Mouse (Mus musculus): ENCODE data around the gene Hoxc12. TPM values are rescaled to one million over a fixed set of nuclear protein-coding genes. Genes with fewer than 3 reads are reported as not detected.
A peak's percentile ranks its signal among the peaks of the same experiment; 100 is the strongest.

The Hoxc12 gene
- total and polyA plus RNA-seq, 3 experiments = not detected

DNA sequence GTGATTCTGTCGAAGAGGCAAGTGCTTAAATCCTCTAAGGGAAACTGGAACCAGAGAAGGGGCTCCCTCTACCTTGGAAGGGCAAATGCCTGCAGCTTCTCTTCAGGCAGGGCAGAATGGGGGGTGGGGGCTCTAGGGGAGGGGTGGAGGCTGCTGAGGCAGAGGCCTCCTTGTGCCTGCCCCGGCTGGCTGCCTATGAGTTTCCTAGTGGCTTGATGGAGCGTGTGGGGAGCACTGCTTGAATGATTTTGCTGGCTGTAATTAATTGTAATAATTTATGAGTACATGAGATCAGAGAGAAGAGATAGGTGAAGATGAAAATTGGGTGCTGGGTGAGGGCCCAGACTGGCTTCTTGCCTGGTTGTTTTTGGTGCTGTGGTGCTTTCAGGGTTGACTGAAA is 48.4 kb downstream of the Hoxc12 start:
- H3K79me2 ChIP-seq (ENCODE audit: control insufficient read depth, insufficient read depth, low read length, poor library complexity) = peaks cover 14% of the 10 kb centered on the region
- peaks cover 0 to 4% of the 10 kb centered on the region in 2 experiments; a peak in 2 of 4 replicates for H3K36me3 ChIP-seq (ENCODE audit: control insufficient read depth in 1 of 2, insufficient read depth in 2 of 2, low read length in 2 of 2)
- no peak overlapping the region for H3K9ac ChIP-seq (ENCODE audit: control insufficient read depth, low read depth, low read length, poor library complexity, severe bottlenecking)
- no peaks in the 10 kb centered on the region for H3K27me3 ChIP-seq (ENCODE audit: control insufficient read depth in 1 of 2, insufficient read depth in 2 of 2, low read length in 2 of 2)
- no peak overlapping the region for H3K27ac ChIP-seq (ENCODE audit: control insufficient read depth, low read depth, low read length)
- no peaks in the 10 kb centered on the region for H3K9me3 ChIP-seq (replicated peaks; ENCODE audit: insufficient read depth, low read length)
- TF ChIP-seq BHLHE40 (IDR thresholded peaks at IDR 0.05; ENCODE audit: borderline replicate concordance, low read depth, low read length) = no peak
- no peak for TF ChIP-seq TAL1 (IDR thresholded peaks at IDR 0.05; ENCODE audit: low read length)
- TF ChIP-seq ELF1 (IDR thresholded peaks at IDR 0.05; ENCODE audit: low read depth, low read length) = no peak
- no peak for TF ChIP-seq MAZ (IDR thresholded peaks at IDR 0.05; ENCODE audit: low read depth, low read length)
- no peak for TF ChIP-seq KAT2A (conservative IDR thresholded peaks at IDR 0.05; ENCODE audit: low read depth, low read length)
- peaks cover 0 to 6% of the 10 kb centered on the region in 2 experiments; a peak in 2 of 4 replicates for H3K4me1 ChIP-seq (ENCODE audit: control insufficient read depth in 1 of 2, insufficient read depth in 2 of 2, low read length in 2 of 2)
- DNase-seq (ENCODE audit: low read depth, low spot score) = no peak
- no peak overlapping the region for H3K4me3 ChIP-seq (ENCODE audit: control insufficient read depth in 1 of 2, insufficient read depth in 1 of 2, low read depth in 2 of 2, low read length in 2 of 2)

DNA sequence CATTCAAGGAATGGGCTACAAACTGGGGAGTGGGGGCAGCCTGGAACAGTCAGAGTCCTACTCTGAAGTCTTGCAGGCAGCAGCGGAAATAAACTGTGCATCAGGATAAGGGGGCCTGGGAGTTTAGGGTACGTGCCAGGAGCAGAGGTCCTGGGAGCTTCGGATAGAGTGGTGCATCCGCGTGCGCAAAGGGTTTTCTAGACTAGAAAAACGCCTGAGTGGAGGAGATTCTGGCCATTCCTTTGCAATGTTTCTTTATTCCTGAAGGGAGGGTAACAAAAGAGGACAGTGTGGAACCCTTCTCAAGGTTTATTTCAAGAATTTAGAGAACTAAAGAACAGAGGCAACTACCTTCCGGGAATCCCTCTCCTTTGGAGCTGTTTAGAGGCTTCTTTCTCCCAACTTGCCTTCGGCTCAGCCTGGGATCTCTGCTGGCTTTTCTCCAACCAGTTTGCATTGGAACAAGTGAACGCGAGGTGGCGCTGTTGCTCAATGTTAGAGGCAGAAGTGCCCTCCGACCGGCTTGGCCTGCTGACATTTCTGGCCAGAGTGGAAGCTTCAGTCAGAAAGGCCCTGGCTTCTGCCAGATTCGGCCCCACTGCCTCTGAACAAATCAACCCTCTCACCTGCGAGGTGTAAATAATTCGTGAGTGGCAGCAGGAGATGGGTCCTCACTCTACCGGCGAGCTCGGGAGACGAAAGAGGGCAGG is 50.7 kb downstream of the Hoxc12 start:
- H3K4me3 ChIP-seq (ENCODE audit: control insufficient read depth in 1 of 2, insufficient read depth in 1 of 2, low read depth in 2 of 2, low read length in 2 of 2) = no peak overlapping the region

DNA sequence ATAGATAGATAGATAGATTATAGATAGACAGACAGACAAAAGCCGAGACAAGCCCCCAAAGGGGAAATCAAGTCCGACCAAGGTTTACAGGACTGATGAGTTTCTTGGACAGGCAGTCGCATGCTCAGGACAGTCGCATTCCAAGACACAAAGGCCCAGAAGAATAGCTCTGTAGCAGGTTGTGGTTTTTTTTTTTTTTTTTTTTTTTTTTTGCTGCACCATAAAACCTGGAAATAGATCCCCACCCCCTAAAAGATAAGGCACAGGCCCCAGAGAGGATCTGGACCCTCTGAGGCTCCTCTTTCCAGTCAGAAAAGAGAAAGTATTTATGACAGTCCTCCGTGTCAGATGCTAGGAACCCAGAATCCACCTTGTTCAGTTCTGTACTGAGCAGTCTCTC is 51.5 kb downstream of the Hoxc12 start:
- no peaks in the 10 kb centered on the region for H3K79me2 ChIP-seq (ENCODE audit: control insufficient read depth, insufficient read depth, low read length, poor library complexity)
- H3K9me3 ChIP-seq (replicated peaks; ENCODE audit: insufficient read depth, low read length) = no peaks in the 10 kb centered on the region
- DNase-seq (ENCODE audit: low read depth, low spot score) = no peak
- H3K27ac ChIP-seq (ENCODE audit: control insufficient read depth, low read depth, low read length) = no peak overlapping the region
- no peaks in the 10 kb centered on the region for H3K27me3 ChIP-seq (ENCODE audit: control insufficient read depth in 1 of 2, insufficient read depth in 2 of 2, low read length in 2 of 2)
- 0 out of 4 replicates have a peak, but pooled peaks cover 0 to 4% of the 10 kb centered on the region in 2 experiments for H3K4me1 ChIP-seq (ENCODE audit: control insufficient read depth in 1 of 2, insufficient read depth in 2 of 2, low read length in 2 of 2)
- no peak overlapping the region for H3K4me3 ChIP-seq (ENCODE audit: control insufficient read depth in 1 of 2, insufficient read depth in 1 of 2, low read depth in 2 of 2, low read length in 2 of 2)
- H3K9ac ChIP-seq (ENCODE audit: control insufficient read depth, low read depth, low read length, poor library complexity, severe bottlenecking) = no peak overlapping the region
- peaks cover 0 to 3% of the 10 kb centered on the region in 2 experiments; a peak in 2 of 4 replicates for H3K36me3 ChIP-seq (ENCODE audit: control insufficient read depth in 1 of 2, insufficient read depth in 2 of 2, low read length in 2 of 2)
- TF ChIP-seq ZNF384 (IDR thresholded peaks at IDR 0.05; ENCODE audit: low read depth, low read length) (peak; percentile 90), MAZ (IDR thresholded peaks at IDR 0.05; ENCODE audit: low read depth, low read length) (no peak)

More for the DNA sequence above, 50.7 kb downstream of the Hoxc12 start:
- Histone ChIP-seq H3K79me2 (ENCODE audit: control insufficient read depth, insufficient read depth, low read length, poor library complexity) (no peaks in the 10 kb centered on the region), H3K9ac (ENCODE audit: control insufficient read depth, low read depth, low read length, poor library complexity, severe bottlenecking) (peak overlapping the region; percentile 48), H3K36me3 (ENCODE audit: control insufficient read depth in 1 of 2, insufficient read depth in 2 of 2, low read length in 2 of 2) (peaks cover 0 to 3% of the 10 kb centered on the region in 2 experiments; a peak in 2 of 4 replicates), H3K9me3 (replicated peaks; ENCODE audit: insufficient read depth, low read length) (no peaks in the 10 kb centered on the region), H3K27me3 (ENCODE audit: control insufficient read depth in 1 of 2, insufficient read depth in 2 of 2, low read length in 2 of 2) (no peaks in the 10 kb centered on the region), H3K4me1 (ENCODE audit: control insufficient read depth in 1 of 2, insufficient read depth in 2 of 2, low read length in 2 of 2) (0 out of 4 replicates have a peak, but pooled peaks cover 0 to 4% of the 10 kb centered on the region in 2 experiments), H3K27ac (ENCODE audit: control insufficient read depth, low read depth, low read length) (no peak overlapping the region)
- peak; percentile 90 for DNase-seq (ENCODE audit: low read depth, low spot score)
- TF ChIP-seq RAD21 (IDR thresholded peaks at IDR 0.05; ENCODE audit: low read depth, low read length) (peak; percentile 97), JUND (IDR thresholded peaks at IDR 0.05; ENCODE audit: low read depth, low read length) (no peak), HCFC1 (IDR thresholded peaks at IDR 0.05; ENCODE audit: low read depth, low read length) (0 out of 2 replicates have a peak, but pooled peaks have one; percentile 18), SMC3 (IDR thresholded peaks at IDR 0.05; ENCODE audit: low read depth, low read length) (peak; percentile 98), ZC3H11A (IDR thresholded peaks at IDR 0.05; ENCODE audit: low read depth, low read length) (peak; percentile 98), TBP (IDR thresholded peaks at IDR 0.05; ENCODE audit: low read depth, low read length) (no peak), ETS1 (IDR thresholded peaks at IDR 0.05; ENCODE audit: low read depth, low read length) (no peak), CTCF (IDR thresholded peaks at IDR 0.05 in 2 of 3, conservative IDR thresholded peaks at IDR 0.05 in 1 of 3; ENCODE audit: control insufficient read depth in 1 of 3, insufficient read depth in 1 of 3, low read depth in 2 of 3, low read length in 3 of 3, poor library complexity in 1 of 3, severe bottlenecking in 1 of 3) (peak; percentile 85 to 99 (median 98)), ELF1 (IDR thresholded peaks at IDR 0.05; ENCODE audit: low read depth, low read length) (no peak), ZNF384 (IDR thresholded peaks at IDR 0.05; ENCODE audit: low read depth, low read length) (no peak)

Measured in MEL (cell line).